Mouse (Mus musculus): ENCODE measurements around the gene Ankmy1.

DNA sequence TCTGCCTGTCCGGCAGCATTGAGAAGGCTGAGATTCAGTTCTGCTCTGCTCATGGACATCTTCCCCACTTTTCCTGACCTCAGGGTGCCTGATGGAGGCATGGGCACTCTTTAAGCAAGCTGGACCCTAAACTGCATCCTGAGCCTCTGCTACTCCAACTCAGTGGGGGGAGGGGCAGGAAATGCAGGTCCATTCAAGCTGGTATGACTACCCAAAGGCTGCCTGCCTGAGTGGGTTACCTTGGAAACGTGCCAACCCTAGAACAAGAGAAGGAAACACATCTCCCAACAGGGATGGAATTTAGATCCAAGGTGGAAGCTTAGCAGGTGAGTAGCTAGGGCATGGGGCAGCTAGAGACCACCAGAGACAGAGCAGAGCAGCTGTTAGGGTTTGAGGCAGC lies 36.5 kb downstream of the Ankmy1 start:
- no peak for TF ChIP-seq POLR2A (IDR thresholded peaks at IDR 0.05; ENCODE audit: extremely low read depth, insufficient read depth, low read length)
- no peak for TF ChIP-seq CTCF (IDR thresholded peaks at IDR 0.05; ENCODE audit: low read depth, low read length)

Data from liver, adult 2 months (tissue).